Mouse (Mus musculus): ENCODE results near the gene Nxnl1. TPM values are rescaled to one million over a fixed set of nuclear protein-coding genes. Genes with fewer than 3 reads are reported as not detected.

Nxnl1 gene
- polyA plus RNA-seq, 1 experiment from 2014 or later: 0.07 TPM

DNA sequence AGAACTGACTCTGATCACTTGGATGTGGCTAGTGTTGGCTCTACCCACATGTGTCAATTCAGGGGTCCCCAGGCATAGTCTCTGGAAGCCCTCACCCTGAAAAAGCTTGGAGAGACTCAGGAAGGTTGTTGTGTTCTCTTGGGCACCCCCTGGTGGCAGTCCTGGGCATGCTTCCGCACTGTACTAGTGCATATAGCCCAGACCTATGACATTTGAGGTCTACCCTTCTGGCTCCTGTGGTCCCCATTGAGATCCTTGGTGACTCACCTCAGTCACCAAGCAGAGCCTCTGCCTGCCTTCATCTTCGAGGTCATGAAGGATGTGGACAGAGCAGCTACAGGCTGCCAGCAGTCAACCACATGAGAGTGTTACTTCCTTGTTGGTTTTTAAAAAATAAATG is 20.5 kb upstream of the Nxnl1 start:
- Histone ChIP-seq H3K4me1 (ENCODE audit: insufficient read depth) (0 out of 2 replicates have a peak, but pooled peaks cover 3% of the 10 kb centered on the region), H3K27ac (ENCODE audit: low read depth) (no peak overlapping the region), H3K9me3 (ENCODE audit: low read depth, low read length) (no peaks in the 10 kb centered on the region), H3K9ac (no peak overlapping the region), H3K4me2 (no peak overlapping the region), H3K27me3 (ENCODE audit: insufficient read depth, low read length) (no peaks in the 10 kb centered on the region), H3K4me3 (ENCODE audit: low read depth, low read length) (no peak overlapping the region), H3K36me3 (ENCODE audit: insufficient read depth) (peaks cover 13% of the 10 kb centered on the region; the same call in 1 of the 2 replicates)
- peak; percentile 64 for DNase-seq
- 70% methylated on average over 2 of the region's 2 CpGs for WGBS
- peak; percentile 74 for TF ChIP-seq CTCF (IDR thresholded peaks at IDR 0.05; ENCODE audit: low read depth)
- ATAC-seq (ENCODE audit: insufficient read depth): no peak

DNA sequence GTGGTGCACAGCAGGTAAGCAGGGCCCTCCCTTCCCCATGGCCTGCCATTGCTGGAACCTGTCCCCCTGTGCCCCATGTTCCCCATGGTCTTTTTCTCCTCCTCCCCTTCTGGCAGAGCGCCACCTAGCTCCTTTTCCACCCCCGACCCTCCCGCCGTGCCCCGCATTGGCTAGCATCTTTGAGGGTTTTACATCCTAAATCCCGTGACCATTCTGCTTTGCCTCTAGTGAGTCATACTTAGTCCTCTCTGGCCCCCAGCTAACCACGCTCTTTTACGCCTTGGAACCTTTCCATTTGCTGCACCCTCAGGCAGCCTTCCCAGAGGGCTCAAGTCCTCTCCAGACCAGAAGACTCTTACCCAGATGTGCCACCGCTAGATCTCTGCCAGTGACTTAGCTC is 13.8 kb upstream of the Nxnl1 start:
- no peak overlapping the region for H3K9ac ChIP-seq
- TF ChIP-seq CTCF (IDR thresholded peaks at IDR 0.05; ENCODE audit: low read depth): no peak
- H3K4me2 ChIP-seq: no peak overlapping the region
- DNase-seq (no peak), ATAC-seq (ENCODE audit: insufficient read depth) (0 out of 2 replicates have a peak, but pooled peaks have one; percentile 19)
- no peak overlapping the region for H3K4me3 ChIP-seq (ENCODE audit: low read depth, low read length)
- peaks cover 18% of the 10 kb centered on the region; the same call in 1 of the 2 replicates for H3K36me3 ChIP-seq (ENCODE audit: insufficient read depth)
- no peaks in the 10 kb centered on the region for H3K9me3 ChIP-seq (ENCODE audit: low read depth, low read length)
- no peaks in the 10 kb centered on the region for H3K4me1 ChIP-seq (ENCODE audit: insufficient read depth)
- WGBS: 39% methylated on average over 9 of the region's 9 CpGs
- no peak overlapping the region for H3K27ac ChIP-seq (ENCODE audit: low read depth)
- no peaks in the 10 kb centered on the region for H3K27me3 ChIP-seq (ENCODE audit: insufficient read depth, low read length)

DNA sequence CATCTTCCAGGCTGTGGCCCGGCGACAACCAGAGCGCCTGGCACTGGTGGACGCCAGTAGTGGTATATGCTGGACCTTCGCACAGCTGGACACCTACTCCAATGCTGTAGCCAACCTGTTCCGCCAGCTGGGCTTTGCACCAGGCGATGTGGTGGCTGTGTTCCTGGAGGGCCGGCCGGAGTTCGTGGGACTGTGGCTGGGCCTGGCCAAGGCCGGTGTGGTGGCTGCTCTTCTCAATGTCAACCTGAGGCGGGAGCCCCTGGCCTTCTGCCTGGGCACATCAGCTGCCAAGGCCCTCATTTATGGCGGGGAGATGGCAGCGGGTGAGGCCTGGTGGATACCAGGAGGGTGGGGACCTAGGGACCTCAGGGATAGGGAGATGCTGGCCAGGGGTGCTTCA is 13.1 kb upstream of the Nxnl1 start:
- DNase-seq (no peak), ATAC-seq (ENCODE audit: insufficient read depth) (no peak)
- Histone ChIP-seq H3K4me3 (ENCODE audit: low read depth, low read length) (no peak overlapping the region), H3K9ac (no peak overlapping the region), H3K27ac (ENCODE audit: low read depth) (no peak overlapping the region), H3K27me3 (ENCODE audit: insufficient read depth, low read length) (no peaks in the 10 kb centered on the region), H3K4me2 (no peak overlapping the region), H3K4me1 (ENCODE audit: insufficient read depth) (no peaks in the 10 kb centered on the region), H3K36me3 (ENCODE audit: insufficient read depth) (peaks cover 17% of the 10 kb centered on the region; the same call in 1 of the 2 replicates), H3K9me3 (ENCODE audit: low read depth, low read length) (no peaks in the 10 kb centered on the region)
- TF ChIP-seq CTCF (IDR thresholded peaks at IDR 0.05; ENCODE audit: low read depth): no peak
- 88% methylated on average over 14 of the region's 14 CpGs for WGBS

DNA sequence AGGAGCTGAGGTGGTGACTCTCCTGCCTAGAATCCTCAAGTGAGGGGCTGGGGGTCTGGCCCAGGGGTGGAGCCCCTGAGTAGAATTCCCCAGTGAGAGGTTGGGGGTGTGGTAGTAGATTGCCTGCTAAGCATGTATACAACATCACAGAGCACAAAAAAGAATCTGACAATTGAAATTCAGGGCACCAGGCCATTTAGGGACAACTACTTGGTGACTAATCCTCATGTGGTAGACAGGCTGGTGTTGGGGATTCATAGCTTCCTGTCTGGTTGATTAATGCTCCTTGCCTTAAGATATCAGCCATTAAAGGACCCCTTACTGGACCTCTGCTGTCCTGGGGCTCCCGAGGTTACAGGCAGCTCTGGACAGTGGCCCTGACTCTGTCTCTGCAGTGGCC is 12.6 kb upstream of the Nxnl1 start:
- Histone ChIP-seq H3K27ac (ENCODE audit: low read depth) (no peak overlapping the region), H3K9me3 (ENCODE audit: low read depth, low read length) (no peaks in the 10 kb centered on the region), H3K27me3 (ENCODE audit: insufficient read depth, low read length) (no peaks in the 10 kb centered on the region), H3K4me3 (ENCODE audit: low read depth, low read length) (no peak overlapping the region), H3K4me1 (ENCODE audit: insufficient read depth) (no peaks in the 10 kb centered on the region), H3K9ac (no peak overlapping the region), H3K4me2 (no peak overlapping the region), H3K36me3 (ENCODE audit: insufficient read depth) (peaks cover 14% of the 10 kb centered on the region; the same call in 1 of the 2 replicates)
- DNase-seq: no peak
- 52% methylated on average over 1 of the region's 1 CpGs for WGBS
- no peak for TF ChIP-seq CTCF (IDR thresholded peaks at IDR 0.05; ENCODE audit: low read depth)
- no peak for ATAC-seq (ENCODE audit: insufficient read depth)

DNA sequence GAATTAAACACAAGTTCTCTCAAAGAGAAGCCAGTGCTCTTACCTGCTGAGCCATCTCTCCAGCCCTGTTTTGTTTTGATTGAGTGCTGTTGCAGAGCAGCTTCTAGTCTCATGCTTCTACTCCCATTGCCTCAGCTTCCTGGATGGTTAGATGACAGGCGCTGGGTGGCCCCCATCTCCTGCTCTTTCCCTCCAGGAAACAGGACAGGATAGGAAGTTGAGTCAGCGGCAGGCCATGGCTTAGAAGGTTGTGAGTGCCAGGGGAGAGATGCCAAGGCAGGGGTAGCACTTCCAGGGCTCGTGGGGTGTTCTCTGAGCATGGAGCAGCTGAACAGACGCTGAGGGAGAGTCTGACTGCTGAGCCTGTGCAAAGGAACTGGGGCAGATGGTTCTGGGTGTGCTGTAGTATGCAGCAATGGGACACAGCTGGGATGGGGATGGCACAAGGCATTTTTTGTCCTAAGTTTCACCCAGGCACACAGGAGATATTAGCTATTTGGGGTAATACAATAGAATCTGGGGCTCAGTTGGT is 11.5 kb upstream of the Nxnl1 start:
- H3K9me3 ChIP-seq (ENCODE audit: low read depth, low read length): no peaks in the 10 kb centered on the region
- no peaks in the 10 kb centered on the region for H3K4me1 ChIP-seq (ENCODE audit: insufficient read depth)
- DNase-seq (no peak), ATAC-seq (ENCODE audit: insufficient read depth) (no peak)
- H3K4me2 ChIP-seq: no peak overlapping the region
- no peak overlapping the region for H3K9ac ChIP-seq
- H3K27ac ChIP-seq (ENCODE audit: low read depth): no peak overlapping the region
- no peak overlapping the region for H3K4me3 ChIP-seq (ENCODE audit: low read depth, low read length)
- peaks cover 14% of the 10 kb centered on the region; the same call in 1 of the 2 replicates for H3K36me3 ChIP-seq (ENCODE audit: insufficient read depth)
- 64% methylated on average over 4 of the region's 4 CpGs for WGBS
- TF ChIP-seq CTCF (IDR thresholded peaks at IDR 0.05; ENCODE audit: low read depth): no peak
- H3K27me3 ChIP-seq (ENCODE audit: insufficient read depth, low read length): no peaks in the 10 kb centered on the region

DNA sequence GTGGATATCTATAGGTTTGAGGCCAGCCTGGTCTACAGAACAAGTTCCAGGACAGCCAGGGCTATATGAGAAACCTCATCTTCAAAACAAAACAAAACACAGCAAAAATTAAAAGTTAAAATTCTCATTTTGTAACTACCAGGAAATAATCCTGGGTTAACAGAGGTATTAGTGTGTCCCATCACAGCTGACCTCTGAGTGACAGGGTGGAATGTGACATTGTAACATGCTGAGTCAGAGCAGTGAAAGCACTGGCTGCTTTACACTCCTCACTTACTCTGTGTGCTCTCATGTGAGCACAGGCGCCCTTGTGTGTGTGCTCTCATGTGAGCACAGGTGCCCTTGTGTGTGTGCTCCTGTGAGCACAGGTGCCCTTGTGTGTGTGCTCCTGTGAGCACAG is 8.6 kb upstream of the Nxnl1 start:
- Histone ChIP-seq H3K36me3 (ENCODE audit: insufficient read depth) (no peaks in the 10 kb centered on the region), H3K9ac (no peak overlapping the region), H3K4me1 (ENCODE audit: insufficient read depth) (no peaks in the 10 kb centered on the region), H3K27me3 (ENCODE audit: insufficient read depth, low read length) (no peaks in the 10 kb centered on the region), H3K4me3 (ENCODE audit: low read depth, low read length) (no peak overlapping the region), H3K9me3 (ENCODE audit: low read depth, low read length) (no peaks in the 10 kb centered on the region), H3K4me2 (no peak overlapping the region), H3K27ac (ENCODE audit: low read depth) (no peak overlapping the region)
- 58% methylated on average over 1 of the region's 1 CpGs for WGBS
- no peak for ATAC-seq (ENCODE audit: insufficient read depth)
- no peak for DNase-seq
- no peak for TF ChIP-seq CTCF (IDR thresholded peaks at IDR 0.05; ENCODE audit: low read depth)

DNA sequence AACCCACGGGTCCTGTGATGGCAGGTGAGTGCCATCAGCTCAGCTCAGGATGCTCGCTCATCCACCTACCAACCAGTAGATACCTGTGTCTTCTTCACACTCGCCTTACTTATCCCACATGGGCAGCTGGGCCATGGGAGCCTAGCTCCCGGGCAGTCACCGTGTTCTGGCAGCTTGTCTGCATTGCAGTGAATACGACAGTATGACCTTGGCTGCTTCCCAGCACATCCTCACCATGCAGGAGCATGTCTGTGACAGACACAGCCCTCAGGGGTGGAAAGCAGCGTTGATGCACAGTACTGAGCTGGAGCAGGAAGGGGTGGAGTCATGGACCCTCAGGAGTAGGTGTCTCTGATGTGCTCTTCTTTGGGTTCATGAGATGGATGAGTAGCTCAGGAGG is 8.0 kb upstream of the Nxnl1 start:
- no peak overlapping the region for H3K27ac ChIP-seq (ENCODE audit: low read depth)
- H3K4me3 ChIP-seq (ENCODE audit: low read depth, low read length): no peak overlapping the region
- H3K36me3 ChIP-seq (ENCODE audit: insufficient read depth): no peaks in the 10 kb centered on the region
- no peaks in the 10 kb centered on the region for H3K27me3 ChIP-seq (ENCODE audit: insufficient read depth, low read length)
- 65% methylated on average over 7 of the region's 7 CpGs for WGBS
- TF ChIP-seq CTCF (IDR thresholded peaks at IDR 0.05; ENCODE audit: low read depth): no peak
- H3K9ac ChIP-seq: no peak overlapping the region
- H3K9me3 ChIP-seq (ENCODE audit: low read depth, low read length): no peaks in the 10 kb centered on the region
- DNase-seq (no peak), ATAC-seq (ENCODE audit: insufficient read depth) (no peak)
- H3K4me2 ChIP-seq: no peak overlapping the region
- no peaks in the 10 kb centered on the region for H3K4me1 ChIP-seq (ENCODE audit: insufficient read depth)
